9 mouse cellular contexts compared by ENCODE assay signal in genomic region chr1:79999081-79999480, GRCm38 (mm10).
DNase-seq lines count a peak whose midpoint lies in the region; ATAC-seq and TF ChIP-seq lines count a peak whose summit lies in the region.
"Had no signal": no experiment of that assay in that cellular context is flagged by ENCODE, and none has a peak within 500 bp of the region (broad histone marks: within the 10 kb centered on the region; RNA-seq: fewer than 3 reads in every experiment).

No protein-coding gene starts in this region.

- H3K27ac ChIP-seq in liver, embryonic 13.5 days, result no peak overlapping the region
- H3K27ac ChIP-seq in testis, adult 2 months (ENCODE audit: control insufficient read depth, insufficient read depth, low read depth, low read length), result no peak overlapping the region
- no peak overlapping the region for H3K27ac ChIP-seq in hindbrain, embryonic 10.5 days
- H3K27ac ChIP-seq: hindbrain, embryonic 15.5 days; neural tube, embryonic 12.5 days had no signal

- 58% methylated on average over 11 of the region's 11 CpGs for WGBS in liver, embryonic 13.5 days (ENCODE audit: insufficient replicate concordance)
- 75% methylated on average over 11 of the region's 11 CpGs for WGBS in hindbrain, embryonic 10.5 days

- no peak for TF ChIP-seq POLR2A in testis, adult 2 months (IDR thresholded peaks at IDR 0.05; ENCODE audit: control insufficient read depth, low read depth, low read length)

- no peaks in the 10 kb centered on the region for H3K4me1 ChIP-seq in liver, embryonic 13.5 days (replicated peaks)
- no peaks in the 10 kb centered on the region for H3K4me1 ChIP-seq in testis, adult 2 months (ENCODE audit: control insufficient read depth, insufficient read depth, low read length)
- H3K4me1 ChIP-seq in hindbrain, embryonic 10.5 days (replicated peaks), result no peaks in the 10 kb centered on the region
- H3K4me1 ChIP-seq: hindbrain, embryonic 15.5 days; neural tube, embryonic 12.5 days had no signal

- TF ChIP-seq CTCF in testis, adult 2 months (IDR thresholded peaks at IDR 0.05; ENCODE audit: control insufficient read depth, insufficient read depth, insufficient replicate concordance, low read depth, low read length), result peak; percentile 55; the same call in 1 of the 2 replicates

- peak; percentile 5 to 9 for DNase-seq in thymus, postnatal 36 days
- no peak for DNase-seq in thymus, postnatal 14 days
- peak; percentile 17 for DNase-seq in liver, embryonic 13.5 days
- no peak for DNase-seq in MN1 (ENCODE audit: low spot score)
- DNase-seq in hindbrain, embryonic 10.5 days (ENCODE audit: low spot score), result no peak

- H3K9ac ChIP-seq in liver, embryonic 13.5 days, result no peak overlapping the region
- H3K9ac ChIP-seq: hindbrain, embryonic 15.5 days; neural tube, embryonic 12.5 days had no signal

- no peaks in the 10 kb centered on the region for H3K27me3 ChIP-seq in liver, embryonic 13.5 days
- peaks cover 2% of the 10 kb centered on the region; the same call in 1 of the 2 replicates for H3K27me3 ChIP-seq in testis, adult 2 months (ENCODE audit: control insufficient read depth, insufficient read depth, low read length)
- H3K27me3 ChIP-seq in hindbrain, embryonic 10.5 days (ENCODE audit: insufficient read depth, poor library complexity, severe bottlenecking), result no peaks in the 10 kb centered on the region
- H3K27me3 ChIP-seq: hindbrain, embryonic 15.5 days; neural tube, embryonic 12.5 days had no signal

- ATAC-seq in erythroblast, adult 5-6 weeks (replicated peaks; ENCODE audit: low FRiP score, poor library complexity, severe bottlenecking), result peak; percentile 96
- ATAC-seq in liver, embryonic 13.5 days (ENCODE audit: low read depth), result no peak

- no peaks in the 10 kb centered on the region for H3K36me3 ChIP-seq in liver, embryonic 13.5 days
- H3K36me3 ChIP-seq in testis, adult 2 months (ENCODE audit: control insufficient read depth, insufficient read depth, low read length), result no peaks in the 10 kb centered on the region
- no peaks in the 10 kb centered on the region for H3K36me3 ChIP-seq in hindbrain, embryonic 10.5 days
- H3K36me3 ChIP-seq: hindbrain, embryonic 15.5 days; neural tube, embryonic 12.5 days had no signal

- no peaks in the 10 kb centered on the region for H3K9me3 ChIP-seq in liver, embryonic 13.5 days (replicated peaks)
- H3K9me3 ChIP-seq in hindbrain, embryonic 10.5 days, result no peaks in the 10 kb centered on the region
- H3K9me3 ChIP-seq: hindbrain, embryonic 15.5 days; neural tube, embryonic 12.5 days had no signal

- no peak overlapping the region for H3K4me2 ChIP-seq in liver, embryonic 13.5 days
- H3K4me2 ChIP-seq: hindbrain, embryonic 15.5 days; neural tube, embryonic 12.5 days had no signal

- no peak overlapping the region for H3K4me3 ChIP-seq in liver, embryonic 13.5 days (replicated peaks)
- no peak overlapping the region for H3K4me3 ChIP-seq in testis, adult 2 months (ENCODE audit: control insufficient read depth, low read depth, low read length)
- H3K4me3 ChIP-seq in hindbrain, embryonic 10.5 days, result no peak overlapping the region
- H3K4me3 ChIP-seq: hindbrain, embryonic 15.5 days; neural tube, embryonic 12.5 days had no signal

Comparison
In these comparisons a context has a peak if more than half of its experiments do, and no peak if none do; other contexts are left out.
1. DNase-seq: peak in thymus, postnatal 36 days (2 of 2) and liver, embryonic 13.5 days (single experiment); none in thymus, postnatal 14 days (single experiment), MN1 (single experiment) and hindbrain, embryonic 10.5 days (single experiment).